Mouse (Mus musculus) urinary bladder, postnatal 14 days (tissue): Measurements from ENCODE around the gene Neurl4.
"Not testable (repeated sequence)": the region's sequence is repeated elsewhere in the genome, so short reads cannot be mapped to it uniquely, and the experiment has no call there.

Source experiments
- DNase-seq: peaks from one replicate; pipeline ENCODE4 v3.0.0; 2021; ENCODE audit warnings: low spot score

Neurl4 gene

DNA sequence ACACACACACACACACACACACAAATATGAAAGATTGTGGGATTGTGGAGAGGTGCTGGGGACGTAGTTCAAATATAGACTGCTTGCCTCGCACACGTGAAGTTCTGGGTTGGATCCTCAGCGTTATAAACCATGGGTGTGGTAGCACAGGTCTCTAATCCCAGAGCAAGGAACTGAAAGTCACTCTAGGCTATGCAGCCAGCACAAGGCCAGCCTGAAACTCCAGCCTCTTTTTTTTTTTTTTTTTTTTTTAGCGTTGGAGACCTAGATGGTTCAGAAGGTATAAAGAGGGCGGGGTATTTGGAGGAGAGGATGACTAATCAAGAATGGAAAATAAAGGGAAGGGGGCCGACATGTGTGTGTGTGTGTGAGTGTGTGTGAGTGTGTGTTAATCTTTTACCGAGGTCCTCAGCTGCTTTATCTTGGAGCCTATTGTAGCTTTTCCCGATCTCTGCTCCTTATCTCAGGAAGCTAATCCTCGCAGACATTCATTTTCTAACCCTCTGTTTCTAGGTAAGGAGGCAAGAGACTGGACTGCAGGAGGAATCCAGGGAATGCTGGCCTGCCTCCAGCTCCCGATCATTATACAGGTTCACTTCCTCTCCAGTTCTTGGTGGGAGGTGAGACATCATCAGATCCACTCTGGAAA is 52.5 kb downstream of the Neurl4 start:
- DNase-seq = no peak

DNA sequence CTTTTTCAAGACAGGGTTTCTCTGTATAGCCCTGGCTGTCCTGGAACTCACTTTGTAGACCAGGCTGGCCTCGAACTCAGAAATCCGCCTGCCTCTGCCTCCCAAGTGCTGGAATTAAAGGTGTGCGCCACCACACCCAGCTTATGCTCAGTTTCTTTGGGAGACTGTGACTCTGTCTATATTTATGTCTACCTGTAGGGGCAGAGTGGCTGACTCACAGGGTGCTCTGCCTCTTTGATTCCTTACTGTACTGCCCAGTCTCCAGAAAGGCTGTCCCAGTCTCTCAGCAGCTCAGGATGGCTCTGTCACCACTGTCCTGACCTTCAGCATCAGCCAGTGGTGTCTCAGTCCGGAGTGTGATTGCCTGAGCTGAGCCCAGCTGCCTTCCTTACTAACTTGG is 54.7 kb downstream of the Neurl4 start:
- not testable (repeated sequence) for DNase-seq

DNA sequence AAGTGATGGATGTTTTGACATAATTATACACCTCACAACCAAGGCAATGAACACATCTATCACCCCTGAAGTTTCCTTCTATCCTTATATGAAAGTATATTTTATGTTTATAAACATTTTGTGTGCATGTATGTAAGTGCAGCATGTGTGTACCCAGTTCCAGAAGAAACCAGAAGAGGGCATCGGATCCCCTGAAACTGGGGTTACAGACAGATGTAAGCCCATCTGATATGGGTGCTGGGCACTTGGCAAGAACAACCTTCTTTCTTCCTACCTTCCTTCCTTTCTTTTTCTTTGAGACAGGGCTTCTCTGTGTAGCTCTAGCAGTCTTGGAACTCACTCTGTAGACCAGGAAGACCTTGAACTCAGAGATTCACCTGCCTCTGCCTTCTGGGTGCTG is 55.3 kb downstream of the Neurl4 start:
- no peak for DNase-seq

DNA sequence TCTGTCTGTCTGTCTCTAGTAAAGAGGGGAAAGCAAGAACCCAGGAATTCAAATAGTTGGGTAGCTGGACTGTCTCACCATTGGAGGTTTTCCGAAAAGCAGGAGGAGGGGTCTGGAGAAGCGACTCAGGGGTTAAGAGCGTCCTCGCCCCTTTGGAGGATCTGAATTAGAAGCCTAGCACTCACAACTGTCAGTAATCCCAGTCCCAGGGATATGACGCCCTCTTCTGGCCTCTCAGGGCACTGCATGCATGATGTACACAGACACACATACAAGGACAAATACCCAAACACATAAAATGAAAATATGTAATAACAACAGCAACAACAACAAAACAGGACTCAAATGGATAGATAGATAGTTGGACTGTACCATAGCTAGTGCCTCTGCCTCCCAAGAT is 59.7 kb downstream of the Neurl4 start:
- DNase-seq = no peak

DNA sequence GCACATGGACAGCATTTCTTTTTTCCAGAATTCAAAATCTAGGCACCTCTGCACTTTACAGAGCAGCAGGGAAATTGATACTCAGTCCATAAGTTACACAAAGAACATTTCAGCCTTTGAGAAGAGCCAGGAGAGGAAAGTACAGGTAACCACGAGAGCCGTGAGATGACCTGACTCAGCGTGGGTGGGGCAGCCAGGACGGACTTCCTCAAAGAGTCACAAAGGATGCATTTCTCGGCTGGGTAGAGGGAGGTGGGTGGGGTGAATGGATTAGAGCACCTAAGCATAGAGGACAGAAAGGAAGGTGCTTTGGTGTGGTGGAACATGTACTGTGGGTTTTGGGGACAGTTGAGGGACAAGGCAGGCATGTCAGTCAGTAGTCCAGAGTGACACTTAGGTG is 61.0 kb downstream of the Neurl4 start:
- DNase-seq = peak; percentile 67
